ENCODE assay signal across 21 mouse cellular contexts in the genomic region with DNA sequence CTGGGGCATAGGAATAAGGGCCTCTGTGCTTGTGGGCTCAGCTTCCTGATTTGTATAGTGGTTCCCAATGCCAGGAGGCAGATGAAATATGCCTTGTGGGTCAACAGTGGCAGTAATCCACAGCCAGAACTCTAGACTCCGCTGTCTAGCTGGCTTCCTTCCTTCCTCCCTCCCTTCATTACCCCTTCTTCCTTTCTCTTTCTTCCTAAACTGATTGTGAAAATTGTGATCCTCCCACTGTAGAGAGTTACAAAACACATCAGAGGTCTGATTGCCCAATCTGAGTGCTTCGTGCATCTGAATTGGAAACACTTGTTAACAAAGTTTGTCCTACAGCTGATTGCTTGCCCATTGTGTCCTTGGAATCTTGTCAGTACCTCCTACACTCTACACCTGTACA. TPM values are rescaled to one million over a fixed set of nuclear protein-coding genes. Genes with fewer than 3 reads are reported as not detected.
DNase-seq lines count a peak whose midpoint lies in the region; ATAC-seq and TF ChIP-seq lines count a peak whose summit lies in the region.
"Had no signal": no experiment of that assay in that cellular context is flagged by ENCODE, and none has a peak within 500 bp of the region (broad histone marks: within the 10 kb centered on the region; RNA-seq: fewer than 3 reads in every experiment).

No protein-coding gene starts in this region.

- H3K9ac ChIP-seq in kidney, embryonic 14.5 days (ENCODE audit: low read depth, low read length), result no peak overlapping the region
- H3K9ac ChIP-seq in midbrain, embryonic 15.5 days, result no peak overlapping the region
- H3K9ac ChIP-seq in forebrain, embryonic 16.5 days (replicated peaks; ENCODE audit: low read depth, low read length), result no peak overlapping the region

- ATAC-seq in kidney, embryonic 14.5 days (ENCODE audit: low FRiP score, low TSS enrichment), result no peak
- no peak for ATAC-seq in midbrain, embryonic 15.5 days (replicated peaks)
- no peak for ATAC-seq in forebrain, embryonic 16.5 days
- ATAC-seq: inflammation-experienced regulatory T-cells, adult 6 months had no signal

- H3K4me3 ChIP-seq in kidney, embryonic 14.5 days (ENCODE audit: low read length), result no peak overlapping the region
- no peak overlapping the region for H3K4me3 ChIP-seq in bone marrow, adult 2 months (replicated peaks; ENCODE audit: control insufficient read depth, low read depth, low read length)
- H3K4me3 ChIP-seq in macrophage (ENCODE audit: inconsistent target), result no peak overlapping the region
- H3K4me3 ChIP-seq in midbrain, embryonic 15.5 days, result no peak overlapping the region
- H3K4me3 ChIP-seq in forebrain, embryonic 16.5 days (replicated peaks; ENCODE audit: low read length), result no peak overlapping the region
- H3K4me3 ChIP-seq: heart, adult 2 months had no signal

- no peaks in the 10 kb centered on the region for H3K79me2 ChIP-seq in macrophage (ENCODE audit: inconsistent target)

- H3K27ac ChIP-seq in kidney, embryonic 14.5 days (ENCODE audit: low read depth, low read length), result no peak overlapping the region
- peak overlapping the region; percentile 15; the same call in 1 of the 2 replicates for H3K27ac ChIP-seq in bone marrow, adult 2 months (ENCODE audit: control insufficient read depth, insufficient read depth, low read depth, low read length, poor library complexity)
- peak overlapping the region; percentile 60 for H3K27ac ChIP-seq in macrophage
- H3K27ac ChIP-seq in midbrain, embryonic 15.5 days, result no peak overlapping the region
- no peak overlapping the region for H3K27ac ChIP-seq in forebrain, embryonic 16.5 days (ENCODE audit: low read length)
- H3K27ac ChIP-seq: heart, adult 2 months; stomach, postnatal 0 days had no signal

- H3K4me2 ChIP-seq in kidney, embryonic 14.5 days (replicated peaks; ENCODE audit: low read depth, low read length), result no peak overlapping the region
- H3K4me2 ChIP-seq in midbrain, embryonic 15.5 days, result no peak overlapping the region
- no peak overlapping the region for H3K4me2 ChIP-seq in forebrain, embryonic 16.5 days (ENCODE audit: low read length)

- 53% methylated on average over 2 of the region's 2 CpGs for WGBS in kidney, embryonic 14.5 days
- WGBS in bone marrow, adult 2 months, result 5% methylated on average over 2 of the region's 2 CpGs
- WGBS in macrophage (ENCODE audit: missing documents), result 0% methylated on average over 2 of the region's 2 CpGs
- WGBS in midbrain, embryonic 15.5 days, result 91% methylated on average over 2 of the region's 2 CpGs
- 88% methylated on average over 2 of the region's 2 CpGs for WGBS in forebrain, embryonic 16.5 days

- no peak for TF ChIP-seq POLR2A in bone marrow, adult 2 months (IDR thresholded peaks at IDR 0.05; ENCODE audit: borderline replicate concordance, control insufficient read depth, low read depth, low read length)

- H3K27me3 ChIP-seq in kidney, embryonic 14.5 days (ENCODE audit: control insufficient read depth, insufficient read depth, low read length), result no peaks in the 10 kb centered on the region
- no peaks in the 10 kb centered on the region for H3K27me3 ChIP-seq in midbrain, embryonic 15.5 days (replicated peaks)
- no peaks in the 10 kb centered on the region for H3K27me3 ChIP-seq in forebrain, embryonic 16.5 days (replicated peaks; ENCODE audit: control insufficient read depth, insufficient read depth, low read length)

- TF ChIP-seq CTCF in bone marrow, adult 2 months (IDR thresholded peaks at IDR 0.05; ENCODE audit: control insufficient read depth, insufficient read depth, low read length), result no peak

- H3K36me3 ChIP-seq in kidney, embryonic 14.5 days (ENCODE audit: control insufficient read depth, insufficient read depth, low read length), result no peaks in the 10 kb centered on the region
- H3K36me3 ChIP-seq in macrophage (ENCODE audit: inconsistent target), result no peaks in the 10 kb centered on the region
- no peaks in the 10 kb centered on the region for H3K36me3 ChIP-seq in midbrain, embryonic 15.5 days (replicated peaks)
- no peaks in the 10 kb centered on the region for H3K36me3 ChIP-seq in forebrain, embryonic 16.5 days (ENCODE audit: control insufficient read depth, insufficient read depth)

- DNase-seq in kidney, adult 11 months, result peak; percentile 27
- peak; percentile 47 for DNase-seq in kidney, postnatal 14 days
- DNase-seq in frontal cortex, postnatal 25 days (ENCODE audit: low spot score in 2 of 2), result no peak
- DNase-seq: B cell, adult 2 months; cerebellum, adult 18-20 months; heart, adult 2 months had no signal

- no peaks in the 10 kb centered on the region for H3K9me3 ChIP-seq in kidney, embryonic 14.5 days (ENCODE audit: control insufficient read depth, low read length)
- no peaks in the 10 kb centered on the region for H3K9me3 ChIP-seq in midbrain, embryonic 15.5 days
- no peaks in the 10 kb centered on the region for H3K9me3 ChIP-seq in forebrain, embryonic 16.5 days (ENCODE audit: control insufficient read depth, low read length)

- no peaks in the 10 kb centered on the region for H3K4me1 ChIP-seq in kidney, embryonic 14.5 days (ENCODE audit: control insufficient read depth, insufficient read depth, low read length)
- no peaks in the 10 kb centered on the region; the same call in 1 of the 2 replicates for H3K4me1 ChIP-seq in bone marrow, adult 2 months (ENCODE audit: control insufficient read depth, insufficient read depth, low read length)
- H3K4me1 ChIP-seq in midbrain, embryonic 15.5 days, result no peaks in the 10 kb centered on the region
- H3K4me1 ChIP-seq in forebrain, embryonic 16.5 days (replicated peaks; ENCODE audit: control insufficient read depth, insufficient read depth, low read length), result no peaks in the 10 kb centered on the region

RNA-seq across cellular contexts. Expression of a gene that starts 2.9 kb away (rescaled TPM):
- polyA plus RNA-seq in kidney, embryonic 14.5 days (2014; fragmentation: Nextera tagmentation; extraction: Ambion mirVana), result not detected in 2 replicates
- polyA plus RNA-seq in bone marrow, adult 2 months (2011; ENCODE audit: insufficient read depth, insufficient read length, low replicate concordance, missing spikeins), result not detected in 2 replicates
- total RNA-seq in macrophage (2018; cell fraction: chromatin; rRNA removed), result not detected
- under 1 TPM in 17 of 26 experiments, not detected in 9; 0.09 to 0.35 (median 0.17) TPM for total RNA-seq in macrophage (2018; cell fraction: cytosol; rRNA removed)
- total RNA-seq in macrophage (2018; cell fraction: nucleus; rRNA removed), result under 1 TPM in 1 of 26 experiments, not detected in 25; 0.56 TPM
- 0.11 to 0.51 TPM in 2 of 3 replicates, not detected in the other for polyA plus RNA-seq in macrophage (2018)
- not detected in 2 replicates for polyA plus RNA-seq in midbrain, embryonic 15.5 days (2015; fragmentation: Nextera tagmentation; extraction: Ambion mirVana)
- polyA plus RNA-seq in forebrain, embryonic 16.5 days (2015; fragmentation: Nextera tagmentation; extraction: Ambion mirVana), result not detected in 2 replicates
- total RNA-seq: adrenal gland, postnatal 4 days; heart, adult 2 months; heart, postnatal 25 days; layer of hippocampus, adult 18-20 months; megakaryocyte-erythroid progenitor cell, adult 5-6 weeks; neutrophil, adult 5-6 weeks had no signal
- polyA plus RNA-seq: heart, adult 2 months; inflammation-experienced regulatory T-cells, adult 6 months; limb, embryonic 14.5 days; spleen, adult 2 months; stomach, postnatal 0 days; urinary bladder, adult 2 months had no signal

RNA-seq across cellular contexts. Expression of a gene that starts 7.0 kb away (rescaled TPM):
- not detected in 2 replicates for polyA plus RNA-seq in kidney, embryonic 14.5 days (2014; fragmentation: Nextera tagmentation; extraction: Ambion mirVana)
- polyA plus RNA-seq in bone marrow, adult 2 months (2011; ENCODE audit: insufficient read depth, insufficient read length, low replicate concordance, missing spikeins), result not detected in 2 replicates
- not detected for total RNA-seq in macrophage (2018; cell fraction: chromatin; rRNA removed)
- total RNA-seq in macrophage (2018; cell fraction: cytosol; rRNA removed), result not detected
- not detected for total RNA-seq in macrophage (2018; cell fraction: nucleus; rRNA removed)
- not detected in 3 replicates for polyA plus RNA-seq in macrophage (2018)
- polyA plus RNA-seq in midbrain, embryonic 15.5 days (2015; fragmentation: Nextera tagmentation; extraction: Ambion mirVana), result not detected in 2 replicates
- not detected in 2 replicates for polyA plus RNA-seq in forebrain, embryonic 16.5 days (2015; fragmentation: Nextera tagmentation; extraction: Ambion mirVana)
- total RNA-seq: adrenal gland, postnatal 4 days; heart, adult 2 months; heart, postnatal 25 days; megakaryocyte-erythroid progenitor cell, adult 5-6 weeks; neutrophil, adult 5-6 weeks had no signal
- polyA plus RNA-seq: inflammation-experienced regulatory T-cells, adult 6 months; limb, embryonic 14.5 days; spleen, adult 2 months; stomach, postnatal 0 days; urinary bladder, adult 2 months had no signal

RNA-seq across cellular contexts. Expression of a gene that starts 14.9 kb away (rescaled TPM):
- polyA plus RNA-seq in kidney, embryonic 14.5 days (2014; fragmentation: Nextera tagmentation; extraction: Ambion mirVana), result not detected in 2 replicates
- not detected in 2 replicates for polyA plus RNA-seq in bone marrow, adult 2 months (2011; ENCODE audit: insufficient read depth, insufficient read length, low replicate concordance, missing spikeins)
- total RNA-seq in macrophage (2018; cell fraction: chromatin; rRNA removed), result not detected
- not detected for total RNA-seq in macrophage (2018; cell fraction: cytosol; rRNA removed)
- not detected for total RNA-seq in macrophage (2018; cell fraction: nucleus; rRNA removed)
- polyA plus RNA-seq in macrophage (2018), result not detected in 3 replicates
- not detected in 2 replicates for polyA plus RNA-seq in midbrain, embryonic 15.5 days (2015; fragmentation: Nextera tagmentation; extraction: Ambion mirVana)
- polyA plus RNA-seq in forebrain, embryonic 16.5 days (2015; fragmentation: Nextera tagmentation; extraction: Ambion mirVana), result not detected in 2 replicates
- total RNA-seq: adrenal gland, postnatal 4 days; heart, adult 2 months; heart, postnatal 25 days; megakaryocyte-erythroid progenitor cell, adult 5-6 weeks; neutrophil, adult 5-6 weeks had no signal
- polyA plus RNA-seq: heart, adult 2 months; inflammation-experienced regulatory T-cells, adult 6 months; limb, embryonic 14.5 days; spleen, adult 2 months; stomach, postnatal 0 days; urinary bladder, adult 2 months had no signal

RNA-seq across cellular contexts. Expression of a gene that starts 16.3 kb away (rescaled TPM):
- polyA plus RNA-seq in kidney, embryonic 14.5 days (2014; fragmentation: Nextera tagmentation; extraction: Ambion mirVana), result 0.24 and 1.1 TPM in 2 replicates
- polyA plus RNA-seq in bone marrow, adult 2 months (2011; ENCODE audit: insufficient read depth, insufficient read length, low replicate concordance, missing spikeins), result 5.1 and 6.9 TPM in 2 replicates
- total RNA-seq in macrophage (2018; cell fraction: chromatin; rRNA removed), result not detected
- total RNA-seq in macrophage (2018; cell fraction: cytosol; rRNA removed), result under 1 TPM in 3 of 26 experiments, not detected in 23; 0.07 to 0.25 (median 0.19) TPM
- not detected for total RNA-seq in macrophage (2018; cell fraction: nucleus; rRNA removed)
- not detected in 3 replicates for polyA plus RNA-seq in macrophage (2018)
- polyA plus RNA-seq in midbrain, embryonic 15.5 days (2015; fragmentation: Nextera tagmentation; extraction: Ambion mirVana), result 0.20 TPM in 1 of 2 replicates, not detected in the other
- 0.14 TPM in 1 of 2 replicates, not detected in the other for polyA plus RNA-seq in forebrain, embryonic 16.5 days (2015; fragmentation: Nextera tagmentation; extraction: Ambion mirVana)
- total RNA-seq: heart, adult 2 months; heart, postnatal 25 days; neutrophil, adult 5-6 weeks had no signal
- polyA plus RNA-seq: heart, adult 2 months; inflammation-experienced regulatory T-cells, adult 6 months; urinary bladder, adult 2 months had no signal

RNA-seq across cellular contexts. Expression of a gene that starts 27.6 kb away (rescaled TPM):
- not detected in 2 replicates for polyA plus RNA-seq in kidney, embryonic 14.5 days (2014; fragmentation: Nextera tagmentation; extraction: Ambion mirVana)
- not detected in 2 replicates for polyA plus RNA-seq in bone marrow, adult 2 months (2011; ENCODE audit: insufficient read depth, insufficient read length, low replicate concordance, missing spikeins)
- not detected for total RNA-seq in macrophage (2018; cell fraction: chromatin; rRNA removed)
- total RNA-seq in macrophage (2018; cell fraction: cytosol; rRNA removed), result not detected
- not detected for total RNA-seq in macrophage (2018; cell fraction: nucleus; rRNA removed)
- polyA plus RNA-seq in macrophage (2018), result not detected in 3 replicates
- not detected in 2 replicates for polyA plus RNA-seq in midbrain, embryonic 15.5 days (2015; fragmentation: Nextera tagmentation; extraction: Ambion mirVana)
- not detected in 2 replicates for polyA plus RNA-seq in forebrain, embryonic 16.5 days (2015; fragmentation: Nextera tagmentation; extraction: Ambion mirVana)
- total RNA-seq: adrenal gland, postnatal 4 days; heart, adult 2 months; heart, postnatal 25 days; layer of hippocampus, adult 18-20 months; megakaryocyte-erythroid progenitor cell, adult 5-6 weeks; neutrophil, adult 5-6 weeks had no signal
- polyA plus RNA-seq: inflammation-experienced regulatory T-cells, adult 6 months; limb, embryonic 14.5 days; spleen, adult 2 months; stomach, postnatal 0 days; urinary bladder, adult 2 months had no signal

Comparison
In these comparisons a context has a peak if more than half of its experiments do, and no peak if none do; other contexts are left out.
1. DNase-seq: peak in kidney, adult 11 months (single experiment) and kidney, postnatal 14 days (single experiment); none in frontal cortex, postnatal 25 days (0 of 2).
2. H3K27ac ChIP-seq: peak in bone marrow, adult 2 months (single experiment) and macrophage (single experiment); none in kidney, embryonic 14.5 days (single experiment), midbrain, embryonic 15.5 days (single experiment) and forebrain, embryonic 16.5 days (single experiment).